Mouse (Mus musculus) kidney, adult 2 months (tissue): ENCODE measurements around the gene St6gal1. TPM values are rescaled to one million over a fixed set of nuclear protein-coding genes. Genes with fewer than 3 reads are reported as not detected.

Experiments
- DNase-seq: peaks from one replicate; pipeline ENCODE4 v3.0.0; 2021
- H3K27ac ChIP-seq: fragments of 200-500 bp; 2 replicates; pipeline ENCODE4 v1.5.1; 2012; ENCODE audit warnings: low read depth, low read length, control low read depth, inconsistent platforms; ENCODE audit not compliant: insufficient read depth
- H3K27me3 ChIP-seq: fragments of 200-500 bp; replicated peaks from 2 replicates; pipeline ENCODE4 v1.6.1; 2012; ENCODE audit warnings: mild to moderate bottlenecking, moderate library complexity, low read length, inconsistent platforms; ENCODE audit not compliant: control insufficient read depth, insufficient read depth
- H3K36me3 ChIP-seq: fragments of 200-500 bp; 2 replicates; pipeline ENCODE4 v1.6.1; 2012; ENCODE audit warnings: mild to moderate bottlenecking, moderate library complexity, low read length, inconsistent platforms; ENCODE audit not compliant: control insufficient read depth, insufficient read depth
- H3K4me1 ChIP-seq: fragments of 200-500 bp; 2 replicates; pipeline ENCODE4 v1.6.1; 2011; ENCODE audit warnings: low read length; ENCODE audit not compliant: control insufficient read depth, insufficient read depth
- H3K4me3 ChIP-seq: fragments of 200-500 bp; 2 replicates; pipeline ENCODE4 v1.5.1; 2011; ENCODE audit warnings: mild to moderate bottlenecking, low read depth, low read length, control low read depth; ENCODE audit not compliant: insufficient read depth
- CTCF ChIP-seq: fragments of 200-500 bp; conservative IDR thresholded peaks from 2 replicates; pipeline ENCODE4 v1.5.1; 2011; ENCODE audit warnings: low read depth, mild to moderate bottlenecking, control low read depth, low read length, moderate library complexity, mixed read lengths; ENCODE audit not compliant: insufficient read depth, insufficient read length
- POLR2A ChIP-seq: fragments of 200-500 bp; IDR thresholded peaks from one replicate; pipeline ENCODE4 v1.6.1; 2011; ENCODE audit warnings: low read depth, low read length, control low read depth
- WGBS: fragments of 180-500 bp; shearing (Covaris S2); methylation state at CpG from one replicate; pipeline ENCODE4 v1.1.7; 2018; 5-methylcytosine and 5-hydroxymethylcytosine counted together
- polyA plus RNA-seq: library from polyadenylated mRNA; depleted of rRNA; stranded (reverse); fragments of >200 nt; gene quantifications from 2 replicates; pipeline ENCODE4 v1.2.3, GENCODE M21; 2012

Gene St6gal1
- polyA plus RNA-seq, 1 experiment: 10.1 TPM

GRCm38 (mm10) chr16:23181942-23182597 is 42.5 kb upstream of the St6gal1 start:
- no peaks in the 10 kb centered on the region for H3K36me3 ChIP-seq
- H3K27ac ChIP-seq: no peak overlapping the region
- H3K4me3 ChIP-seq: no peak overlapping the region
- no peak for TF ChIP-seq CTCF
- TF ChIP-seq POLR2A: no peak
- H3K27me3 ChIP-seq: no peaks in the 10 kb centered on the region
- H3K4me1 ChIP-seq: no peaks in the 10 kb centered on the region
- DNase-seq: no peak
- WGBS: 59% methylated on average over 1 of the region's 1 CpGs

DNA sequence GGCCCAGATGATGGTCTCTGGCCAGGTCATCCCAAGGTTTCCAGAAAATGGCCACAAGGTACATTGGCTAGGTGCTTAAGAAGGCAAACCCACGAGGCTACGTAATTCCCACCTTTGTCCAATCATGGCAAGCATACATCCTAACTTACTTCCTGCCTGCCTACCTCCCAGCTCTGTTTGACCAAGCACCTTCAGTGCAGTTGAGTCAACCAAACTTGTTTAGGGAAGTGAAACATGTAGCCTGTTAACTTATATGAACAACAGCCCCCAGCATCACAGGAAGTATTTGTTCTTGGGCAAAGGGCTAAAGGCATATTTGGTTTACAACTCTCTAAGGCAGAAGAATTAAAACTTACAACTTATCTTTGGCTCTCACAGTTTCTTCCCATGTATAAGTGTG is 38.7 kb upstream of the St6gal1 start:
- TF ChIP-seq CTCF: no peak
- no peak for TF ChIP-seq POLR2A
- DNase-seq: no peak

GRCm38 (mm10) chr16:23186418-23186817 is 38.1 kb upstream of the St6gal1 start:
- no peaks in the 10 kb centered on the region for H3K36me3 ChIP-seq
- H3K27ac ChIP-seq: no peak overlapping the region
- WGBS: 66% methylated on average over 4 of the region's 4 CpGs
- TF ChIP-seq POLR2A (no peak), CTCF (no peak)
- no peaks in the 10 kb centered on the region for H3K27me3 ChIP-seq
- no peak overlapping the region for H3K4me3 ChIP-seq
- H3K4me1 ChIP-seq: 0 out of 2 replicates have a peak, but pooled peaks cover under 1% of the 10 kb centered on the region
- DNase-seq: no peak

More for the DNA sequence above, 38.7 kb upstream of the St6gal1 start:
- Histone ChIP-seq H3K27me3 (no peaks in the 10 kb centered on the region), H3K27ac (no peak overlapping the region), H3K4me1 (no peaks in the 10 kb centered on the region), H3K36me3 (no peaks in the 10 kb centered on the region), H3K4me3 (no peak overlapping the region)
- 94% methylated on average over 2 of the region's 2 CpGs for WGBS

DNA sequence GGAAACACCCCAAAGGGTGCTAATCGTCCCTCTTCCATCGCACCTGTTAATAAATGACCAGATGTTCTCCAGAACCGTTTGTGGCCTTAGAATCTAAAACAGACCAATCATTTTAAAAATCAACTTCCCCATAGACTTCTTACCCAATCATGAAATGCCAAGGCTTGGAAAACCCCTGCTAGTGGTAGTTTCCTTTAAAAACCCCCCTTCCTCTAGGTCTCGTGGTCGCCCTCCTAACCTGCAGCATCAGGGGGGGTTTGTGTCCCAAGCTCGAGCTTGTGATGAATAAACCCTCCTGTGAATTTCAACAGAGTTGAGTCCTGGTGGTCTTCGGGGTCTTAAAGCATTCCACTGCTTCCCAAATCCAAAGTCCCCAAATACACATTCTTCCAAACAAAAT is 36.6 kb upstream of the St6gal1 start:
- Histone ChIP-seq H3K36me3 (no peaks in the 10 kb centered on the region), H3K27ac (no peak overlapping the region), H3K27me3 (no peaks in the 10 kb centered on the region), H3K4me3 (no peak overlapping the region), H3K4me1 (0 out of 2 replicates have a peak, but pooled peaks cover 7% of the 10 kb centered on the region)
- TF ChIP-seq CTCF: no peak
- TF ChIP-seq POLR2A: no peak
- peak; percentile 32 for DNase-seq
- WGBS: 69% methylated on average over 7 of the region's 7 CpGs

- no peak for DNase-seq
- no peak overlapping the region for H3K27ac ChIP-seq
- no peaks in the 10 kb centered on the region for H3K27me3 ChIP-seq
- 0 out of 2 replicates have a peak, but pooled peaks cover 7% of the 10 kb centered on the region for H3K4me1 ChIP-seq
- TF ChIP-seq CTCF: no peak
- TF ChIP-seq POLR2A: no peak
- no peak overlapping the region for H3K4me3 ChIP-seq
- WGBS: 69% methylated on average over 1 of the region's 1 CpGs
- H3K36me3 ChIP-seq: no peaks in the 10 kb centered on the region
Measured at GRCm38 (mm10) chr16:23189612-23190011, 34.9 kb upstream of the St6gal1 start.

DNA sequence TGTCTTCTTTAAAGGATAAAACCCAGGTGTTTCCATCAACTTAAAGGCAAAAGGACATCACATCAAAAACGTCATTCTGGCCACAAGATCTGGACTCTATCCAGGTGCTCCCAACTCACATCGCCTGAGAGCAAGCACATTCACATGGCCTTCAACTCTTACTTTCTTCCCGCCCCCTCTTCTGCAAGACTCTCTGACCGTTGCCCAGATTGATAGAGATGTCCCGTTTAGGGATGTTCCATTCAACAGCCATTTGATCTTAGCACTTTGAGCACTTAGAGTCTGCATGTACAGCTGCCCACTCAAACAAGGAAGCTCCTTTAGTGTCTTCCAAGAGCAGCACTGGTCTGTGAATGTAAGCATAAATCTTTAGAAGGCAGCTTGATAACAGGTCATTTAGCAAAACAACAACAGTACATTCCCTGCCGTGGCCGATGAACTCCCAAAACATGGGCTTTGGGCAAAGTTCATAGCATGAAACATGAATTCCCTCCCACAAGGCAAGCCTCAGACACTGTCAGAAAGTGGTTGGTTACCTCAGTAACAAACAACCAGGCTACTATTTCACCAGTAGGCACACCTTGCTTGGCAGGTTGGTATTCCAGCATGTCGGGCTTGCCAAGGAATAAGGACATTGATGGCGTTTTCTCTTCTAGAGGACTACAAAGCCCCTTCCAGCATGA is 32.8 kb upstream of the St6gal1 start:
- peaks cover 20% of the 10 kb centered on the region for H3K4me1 ChIP-seq
- WGBS: 45% methylated on average over 9 of the region's 9 CpGs
- no peaks in the 10 kb centered on the region for H3K27me3 ChIP-seq
- no peaks in the 10 kb centered on the region for H3K36me3 ChIP-seq
- no peak overlapping the region for H3K27ac ChIP-seq
- DNase-seq: peak; percentile 27
- TF ChIP-seq POLR2A (no peak), CTCF (no peak)
- H3K4me3 ChIP-seq: no peak overlapping the region

GRCm38 (mm10) chr16:23195618-23196017 is 28.9 kb upstream of the St6gal1 start:
- Histone ChIP-seq H3K27ac (no peak overlapping the region), H3K4me3 (no peak overlapping the region), H3K36me3 (no peaks in the 10 kb centered on the region), H3K27me3 (no peaks in the 10 kb centered on the region), H3K4me1 (peaks cover 22% of the 10 kb centered on the region)
- TF ChIP-seq POLR2A: no peak
- no peak for TF ChIP-seq CTCF
- WGBS: 89% methylated on average over 7 of the region's 7 CpGs
- no peak for DNase-seq
